Mouse (Mus musculus): ENCODE measurements around the gene Zfp541.

GRCm38 (mm10) chr7:16036972-16037371 is 24.6 kb upstream of the Zfp541 start:
- TF ChIP-seq MAX (IDR thresholded peaks at IDR 0.05; ENCODE audit: low read depth) (no peak), POLR2A (IDR thresholded peaks at IDR 0.05; ENCODE audit: insufficient read length, low read depth) (no peak), SRF (IDR thresholded peaks at IDR 0.05; ENCODE audit: control insufficient read depth, insufficient read length, low read depth) (no peak), MYOD1 (IDR thresholded peaks at IDR 0.05; ENCODE audit: control insufficient read depth in 1 of 3, insufficient read length in 2 of 3, low read depth in 2 of 3) (peak in 2 of 3 experiments; percentile 5 to 72)

Measured in myocyte (in vitro differentiated cells).